Mouse (Mus musculus) CD4-positive naive resting alpha-beta T cell, adult 57 days (primary cell): Measurements from ENCODE around the gene Clec3a. TPM values are rescaled to one million over a fixed set of nuclear protein-coding genes. Genes with fewer than 3 reads are reported as not detected.

Experiments used
- total RNA-seq: library from RNA; stranded (reverse); gene quantifications from one replicate; pipeline ENCODE4 v1.2.4, GENCODE M21; 2023

The Clec3a gene
- not detected for total RNA-seq

GRCm38 (mm10) chr8:114417786-114418185 lies at the start of gene Clec3a:
TSS of gene Clec3a (plus strand) at chr8:114418086.

DNA sequence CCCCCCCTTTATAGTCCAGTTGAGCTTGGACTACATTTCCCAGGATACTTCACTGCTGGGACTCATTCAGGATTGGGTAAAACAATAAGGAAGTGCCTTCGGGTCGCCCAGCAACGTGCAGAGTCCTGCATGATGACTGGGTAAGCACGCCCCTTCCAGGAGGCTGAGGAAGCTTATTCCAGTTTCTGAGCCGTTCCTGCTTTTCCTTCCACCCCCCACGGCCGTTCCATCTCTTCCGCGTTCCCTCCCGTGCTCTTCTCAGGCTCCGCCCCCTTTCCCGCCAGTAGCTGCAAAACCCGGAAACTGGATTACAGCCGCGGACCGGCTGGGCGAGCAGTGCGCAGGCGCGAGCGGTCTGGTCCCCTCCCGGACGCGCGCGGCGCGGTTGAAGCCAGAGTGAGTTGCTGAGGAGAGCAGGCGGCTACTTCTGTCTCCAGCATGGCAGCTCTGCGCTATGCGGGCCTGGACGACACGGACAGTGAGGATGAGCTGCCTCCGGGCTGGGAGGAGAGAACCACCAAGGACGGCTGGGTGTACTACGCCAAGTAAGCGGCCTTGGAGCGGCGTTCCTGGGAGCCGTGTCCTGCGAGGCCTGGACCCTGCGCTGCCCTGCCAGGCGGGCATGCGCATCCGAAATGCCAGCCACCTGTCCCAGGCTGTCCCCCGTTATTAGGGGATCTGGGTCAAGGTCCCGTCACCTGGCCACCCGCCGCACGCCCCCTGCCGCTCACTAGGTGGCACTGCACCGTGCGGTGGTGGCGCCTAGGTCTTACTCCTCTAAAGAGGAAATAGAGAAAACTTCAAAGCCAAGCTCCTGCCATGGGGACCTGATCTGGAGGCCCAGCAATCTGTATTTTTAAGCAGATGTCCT lies 21.7 kb downstream of the Clec3a start, which contains the start of gene Wwox:
Gene Wwox, plus strand, starts transcription at position 322 of the 871 bp plus-strand sequence.

Other genes starting within 250 kb of the Clec3a start
- not detected for gene Vat1l, start 212.5 kb upstream of the Clec3a start, total RNA-seq
- gene Wwox, start 21.6 kb downstream of the Clec3a start, total RNA-seq, result 18.7 TPM